Mouse (Mus musculus): Measurements from ENCODE around the gene Prok2.

- TF ChIP-seq CTCF (IDR thresholded peaks at IDR 0.05; ENCODE audit: borderline replicate concordance, control insufficient read depth, extremely low read depth, insufficient read depth, low read length, poor library complexity) (no peak), POLR2A (IDR thresholded peaks at IDR 0.05; ENCODE audit: control insufficient read depth, extremely low read depth, insufficient read depth, low read length, poor library complexity) (no peak)
These were observed 33.8 kb downstream of the Prok2 start, which contains the start of gene Gpr27 for GRCm38 (mm10) chr6:99692206-99692915.

Data from thymus, adult 2 months (tissue).